Mouse (Mus musculus) left cerebral cortex, postnatal 36 days (tissue): ENCODE measurements around the gene Adipoq. TPM values are rescaled to one million over a fixed set of nuclear protein-coding genes. Genes with fewer than 3 reads are reported as not detected.

Source experiments
- DNase-seq, 2 experiments: peaks; one replicate each; pipeline ENCODE4 v3.0.0; 2021 to 2022; ENCODE audit warnings: low spot score in 2 of 2, mixed read lengths in 1 of 2
- intact Hi-C: fragments of 180-260 bp; cut with DNase I; formaldehyde crosslinking; loops from one replicate; pipeline ENCODE4 v1.15.1; 2025
- total RNA-seq, 2 experiments: library from RNA; stranded (reverse); gene quantifications; 2 replicates each; pipeline ENCODE4 v1.2.3; 2021

Gene Adipoq
- total RNA-seq, 2 experiments from 2014 or later = not detected

- intact Hi-C loops = no loop called here
- no peak for DNase-seq
These were observed 32.4 kb upstream of the Adipoq start for GRCm38 (mm10) chr16:23113903-23114302.

GRCm38 (mm10) chr16:23114339-23115171 is 31.8 kb upstream of the Adipoq start:
- DNase-seq = no peak
- intact Hi-C loops = no loop called here

- DNase-seq = no peak
- intact Hi-C loops = no loop called here
These were observed 30.9 kb upstream of the Adipoq start for GRCm38 (mm10) chr16:23115486-23115885.

GRCm38 (mm10) chr16:23117173-23117572 is 29.2 kb upstream of the Adipoq start:
- no peak for DNase-seq
- intact Hi-C loops = no loop called here

- DNase-seq = no peak
- intact Hi-C loops = no loop called here
These were observed 23.9 kb upstream of the Adipoq start for GRCm38 (mm10) chr16:23122446-23122845.

- intact Hi-C loops = no loop called here
- no peak for DNase-seq
These were observed 23.2 kb upstream of the Adipoq start for GRCm38 (mm10) chr16:23123104-23123503.

- DNase-seq = no peak
- intact Hi-C loops = no loop called here
These were observed 21.9 kb upstream of the Adipoq start for GRCm38 (mm10) chr16:23124398-23124797.

GRCm38 (mm10) chr16:23127311-23127672 is 19.0 kb upstream of the Adipoq start:
- intact Hi-C loops = loop anchor here (2.0 to 5.0 kb wide), 2 partner anchors 20 to 270 kb away; partner anchors contain the start of genes Dnajb11, Eif4a2 and Tbccd1
- DNase-seq = no peak

GRCm38 (mm10) chr16:23127673-23128375 is 18.5 kb upstream of the Adipoq start, which contains the start of gene Rfc4:
TSS of gene Rfc4 (minus strand) at chr16:23127737.
- intact Hi-C loops = loop anchor here (2.0 to 5.0 kb wide), 2 partner anchors 21 to 271 kb away; partner anchors contain the start of genes Dnajb11, Eif4a2 and Tbccd1
- DNase-seq = peak; percentile 95 to 97

GRCm38 (mm10) chr16:23130303-23130702 is 16.0 kb upstream of the Adipoq start:
- no peak for DNase-seq
- intact Hi-C loops = no loop called here

- DNase-seq = no peak
- intact Hi-C loops = no loop called here
These were observed 14.0 kb upstream of the Adipoq start for GRCm38 (mm10) chr16:23132336-23132735.

- intact Hi-C loops = loop anchor here (2.0 kb wide), 1 partner anchor 47 kb away; no protein-coding TSS in a partner anchor
- no peak for DNase-seq
These were observed 10.8 kb upstream of the Adipoq start for GRCm38 (mm10) chr16:23135421-23136149.

GRCm38 (mm10) chr16:23136406-23136970 is 9.8 kb upstream of the Adipoq start:
- no peak for DNase-seq
- intact Hi-C loops = no loop called here

- DNase-seq = no peak
- intact Hi-C loops = no loop called here
These were observed 5.4 kb upstream of the Adipoq start for GRCm38 (mm10) chr16:23140911-23141310.

GRCm38 (mm10) chr16:23144326-23144725 is 2.0 kb upstream of the Adipoq start:
- DNase-seq = no peak

GRCm38 (mm10) chr16:23145211-23145610 is 1.1 kb upstream of the Adipoq start:
- intact Hi-C loops = no loop called here
- DNase-seq = no peak

More at GRCm38 (mm10) chr16:23144326-23144725, 2.0 kb upstream of the Adipoq start:
- intact Hi-C loops = no loop called here

- intact Hi-C loops = no loop called here
These were observed 2.6 kb downstream of the Adipoq start for GRCm38 (mm10) chr16:23148936-23149335.

GRCm38 (mm10) chr16:23149396-23149795 is 3.1 kb downstream of the Adipoq start:
- DNase-seq = no peak
- intact Hi-C loops = no loop called here

More at GRCm38 (mm10) chr16:23148936-23149335, 2.6 kb downstream of the Adipoq start:
- no peak for DNase-seq

- intact Hi-C loops = loop anchor here (1.0 to 5.0 kb wide), 2 partner anchors 76 to 252 kb away; no protein-coding TSS in a partner anchor
- DNase-seq = peak in 1 of 2 experiments; percentile 23
These were observed 5.1 kb downstream of the Adipoq start for GRCm38 (mm10) chr16:23151423-23151822.
